Mouse (Mus musculus): ENCODE results near the gene Icos.

DNA sequence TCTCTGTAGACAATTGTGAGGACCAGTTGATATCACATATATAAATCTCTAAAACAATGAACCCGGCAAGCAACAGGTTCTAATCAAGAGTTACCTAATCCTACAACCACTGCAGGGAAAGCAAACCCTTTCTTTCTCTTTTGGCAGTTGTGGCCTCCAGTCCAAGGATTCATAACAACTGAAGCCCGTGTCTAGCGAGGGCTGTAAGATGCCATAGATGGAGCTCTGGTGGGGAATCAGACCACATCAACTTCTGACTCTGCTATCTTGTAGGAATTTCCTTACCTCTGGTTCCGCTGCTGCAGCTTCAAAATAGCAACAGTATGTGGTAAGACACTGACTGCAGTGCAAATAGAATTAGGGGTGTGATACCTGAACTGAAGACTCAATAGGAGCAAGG lies 18.5 kb upstream of the Icos start:
- no peak for TF ChIP-seq CTCF (IDR thresholded peaks at IDR 0.05; ENCODE audit: low read depth, low read length)
- no peak for TF ChIP-seq POLR2A (IDR thresholded peaks at IDR 0.05; ENCODE audit: borderline replicate concordance, low read depth, low read length)
